Mouse (Mus musculus) urinary bladder, postnatal 4 days (tissue): Measurements from ENCODE around the gene Sema4d.

Experiments used
- DNase-seq, 2 experiments: peaks; one replicate each; pipeline ENCODE4 v3.0.0; 2021 to 2022; ENCODE audit warnings: low spot score in 2 of 2

Sema4d gene

GRCm38 (mm10) chr13:51814646-51815045 is 21.1 kb upstream of the Sema4d start:
- DNase-seq = no peak

- DNase-seq = no peak
Measured at GRCm38 (mm10) chr13:51813621-51814615, 20.4 kb upstream of the Sema4d start.

- no peak for DNase-seq
Measured at GRCm38 (mm10) chr13:51808141-51808540, 14.6 kb upstream of the Sema4d start.

- DNase-seq = no peak
Measured at GRCm38 (mm10) chr13:51806220-51806619, 12.7 kb upstream of the Sema4d start.

GRCm38 (mm10) chr13:51805634-51806033 is 12.1 kb upstream of the Sema4d start:
- no peak for DNase-seq

- DNase-seq = no peak
Measured at GRCm38 (mm10) chr13:51800921-51801320, 7.4 kb upstream of the Sema4d start.

- no peak for DNase-seq
Measured at GRCm38 (mm10) chr13:51799735-51800522, 6.4 kb upstream of the Sema4d start.

- no peak for DNase-seq
Measured at GRCm38 (mm10) chr13:51797899-51798746, 4.6 kb upstream of the Sema4d start.

GRCm38 (mm10) chr13:51793948-51794347 is 401 bp upstream of the Sema4d start:
- no peak for DNase-seq

- DNase-seq = peak in 1 of 2 experiments; percentile 24
Measured at GRCm38 (mm10) chr13:51792729-51793424, 670 bp downstream of the Sema4d start.

GRCm38 (mm10) chr13:51792135-51792573 is 1.4 kb downstream of the Sema4d start:
- no peak for DNase-seq

GRCm38 (mm10) chr13:51791604-51792003 is 1.9 kb downstream of the Sema4d start:
- no peak for DNase-seq

- no peak for DNase-seq
Measured at GRCm38 (mm10) chr13:51790793-51791192, 2.8 kb downstream of the Sema4d start.

- DNase-seq = no peak
Measured at GRCm38 (mm10) chr13:51787858-51788257, 5.7 kb downstream of the Sema4d start.

GRCm38 (mm10) chr13:51786616-51787015 is 6.9 kb downstream of the Sema4d start:
- no peak for DNase-seq

GRCm38 (mm10) chr13:51784476-51784875 is 9.1 kb downstream of the Sema4d start:
- no peak for DNase-seq

GRCm38 (mm10) chr13:51783857-51784256 is 9.7 kb downstream of the Sema4d start:
- no peak for DNase-seq

- no peak for DNase-seq
Measured at GRCm38 (mm10) chr13:51780509-51781155, 12.9 kb downstream of the Sema4d start.

GRCm38 (mm10) chr13:51778983-51779962 is 14.3 kb downstream of the Sema4d start:
- DNase-seq = no peak
